Mouse (Mus musculus) embryonic facial prominence, embryonic 11.5 days (tissue): ENCODE results near the gene Timp2. TPM values are rescaled to one million over a fixed set of nuclear protein-coding genes. Genes with fewer than 3 reads are reported as not detected.

Source experiments
- ATAC-seq: fragments of 200-750 bp; cut with Nextera tagmentation; replicated peaks from 2 replicates; pipeline ENCODE4 v1.8.0; 2017; ENCODE audit warnings: low read depth; ENCODE audit not compliant: insufficient number of reproducible peaks, low FRiP score, low TSS enrichment
- DNase-seq: peaks from one replicate; pipeline ENCODE4 v3.0.0-alpha.2; 2015; ENCODE audit warnings: low spot score
- H3K27ac ChIP-seq: fragments of 300-500 bp; sonication (generic); replicated peaks from 2 replicates; pipeline ENCODE4 v1.5.1; 2014; ENCODE audit warnings: mild to moderate bottlenecking, low read depth, low read length, control low read depth
- H3K27me3 ChIP-seq: fragments of 300-500 bp; sonication (generic); 2 replicates; pipeline ENCODE4 v1.6.1; 2014; ENCODE audit warnings: mild to moderate bottlenecking, low read length, moderate library complexity, mixed read lengths; ENCODE audit not compliant: control insufficient read depth, insufficient read depth
- H3K36me3 ChIP-seq: fragments of 300-500 bp; sonication (generic); replicated peaks from 2 replicates; pipeline ENCODE4 v1.6.1; 2014; ENCODE audit warnings: low read depth, mild to moderate bottlenecking, low read length, moderate library complexity, mixed read lengths; ENCODE audit not compliant: control insufficient read depth, insufficient read depth
- H3K4me1 ChIP-seq: fragments of 300-500 bp; sonication (generic); 2 replicates; pipeline ENCODE4 v1.6.1; 2014; ENCODE audit warnings: low read length, mixed read lengths; ENCODE audit not compliant: control insufficient read depth, insufficient read depth
- H3K4me2 ChIP-seq: fragments of 300-500 bp; sonication (generic); 2 replicates; pipeline ENCODE4 v1.6.1; 2014; ENCODE audit warnings: low read depth, mild to moderate bottlenecking, control low read depth, low read length, moderate library complexity
- H3K4me3 ChIP-seq: fragments of 300-500 bp; sonication (generic); 2 replicates; pipeline ENCODE4 v1.5.1; 2014; ENCODE audit warnings: low read depth, low read length, control low read depth
- H3K9ac ChIP-seq: fragments of 300-500 bp; sonication (generic); replicated peaks from 2 replicates; pipeline ENCODE4 v1.6.1; 2014; ENCODE audit warnings: mild to moderate bottlenecking, control low read depth, low read length
- H3K9me3 ChIP-seq: fragments of 300-500 bp; sonication (generic); replicated peaks from 2 replicates; pipeline ENCODE4 v1.6.1; 2016; ENCODE audit warnings: mild to moderate bottlenecking, low read length, inconsistent platforms, mixed read lengths; ENCODE audit not compliant: control insufficient read depth
- WGBS: fragments of 180-500 bp; shearing (Covaris S2); extraction: QIAGEN DNeasy Blood & Tissue Kit; methylation state at CpG from one replicate; pipeline ENCODE4 v1.1.7; 2014; 5-methylcytosine and 5-hydroxymethylcytosine counted together
- polyA plus RNA-seq: library from polyadenylated mRNA; unstranded; fragments of >200 nt; fragmentation: Nextera tagmentation; extraction: Ambion mirVana; gene quantifications from 2 replicates; pipeline ENCODE4 v1.2.1, GENCODE M21; 2014

The Timp2 gene
- polyA plus RNA-seq, 1 experiment from 2014 or later = 73.2 TPM

- DNase-seq (no peak), ATAC-seq (no peak)
- H3K4me2 ChIP-seq = no peak overlapping the region
- WGBS = 87% methylated on average over 8 of the region's 8 CpGs
- no peaks in the 10 kb centered on the region for H3K27me3 ChIP-seq
- no peak overlapping the region for H3K27ac ChIP-seq
- no peaks in the 10 kb centered on the region for H3K9me3 ChIP-seq
- H3K4me1 ChIP-seq = no peaks in the 10 kb centered on the region
- H3K36me3 ChIP-seq = no peaks in the 10 kb centered on the region
- no peak overlapping the region for H3K9ac ChIP-seq
- H3K4me3 ChIP-seq = no peak overlapping the region
These were observed 9.0 kb downstream of the Timp2 start for GRCm38 (mm10) chr11:118346395-118347096.

GRCm38 (mm10) chr11:118345693-118346092, 9.8 kb downstream of the Timp2 start:
- Histone ChIP-seq H3K27ac (no peak overlapping the region), H3K9me3 (no peaks in the 10 kb centered on the region), H3K9ac (no peak overlapping the region), H3K27me3 (no peaks in the 10 kb centered on the region), H3K4me1 (no peaks in the 10 kb centered on the region), H3K4me2 (no peak overlapping the region), H3K36me3 (no peaks in the 10 kb centered on the region), H3K4me3 (no peak overlapping the region)
- 65% methylated on average over 4 of the region's 4 CpGs for WGBS
- DNase-seq (peak; percentile 30), ATAC-seq (no peak)

GRCm38 (mm10) chr11:118343629-118344028, 11.9 kb downstream of the Timp2 start:
- no peaks in the 10 kb centered on the region for H3K4me1 ChIP-seq
- H3K9me3 ChIP-seq = no peaks in the 10 kb centered on the region
- ATAC-seq = no peak
- no peak overlapping the region for H3K27ac ChIP-seq
- no peak for DNase-seq
- 68% methylated on average over 2 of the region's 2 CpGs for WGBS
- H3K36me3 ChIP-seq = no peaks in the 10 kb centered on the region
- H3K9ac ChIP-seq = no peak overlapping the region
- H3K27me3 ChIP-seq = no peaks in the 10 kb centered on the region
- H3K4me3 ChIP-seq = no peak overlapping the region
- H3K4me2 ChIP-seq = no peak overlapping the region

- no peaks in the 10 kb centered on the region for H3K4me1 ChIP-seq
- H3K36me3 ChIP-seq = no peaks in the 10 kb centered on the region
- H3K27ac ChIP-seq = no peak within 1 kb of the TSS
- H3K9me3 ChIP-seq = no peaks in the 10 kb centered on the region
- ATAC-seq = no peak
- H3K27me3 ChIP-seq = no peaks in the 10 kb centered on the region
- H3K9ac ChIP-seq = no peak within 1 kb of the TSS
- peak; percentile 45 for DNase-seq
- H3K4me2 ChIP-seq = no peak within 1 kb of the TSS
- WGBS = 43% methylated on average over 7 of the region's 7 CpGs
- no peak within 1 kb of the TSS for H3K4me3 ChIP-seq
These were observed 13.0 kb downstream of the Timp2 start, which contains the start of gene Cep295nl for GRCm38 (mm10) chr11:118342400-118342981. Gene Cep295nl, minus strand, starts transcription at chr11:118342500.

GRCm38 (mm10) chr11:118337491-118338168, 17.9 kb downstream of the Timp2 start:
- no peaks in the 10 kb centered on the region for H3K36me3 ChIP-seq
- no peaks in the 10 kb centered on the region for H3K27me3 ChIP-seq
- no peaks in the 10 kb centered on the region for H3K9me3 ChIP-seq
- no peak for ATAC-seq
- DNase-seq = no peak
- no peak overlapping the region for H3K4me2 ChIP-seq
- H3K4me1 ChIP-seq = no peaks in the 10 kb centered on the region
- H3K9ac ChIP-seq = no peak overlapping the region
- no peak overlapping the region for H3K27ac ChIP-seq
- H3K4me3 ChIP-seq = no peak overlapping the region
- WGBS = 83% methylated on average over 8 of the region's 8 CpGs

GRCm38 (mm10) chr11:118333431-118333830, 22.1 kb downstream of the Timp2 start:
- no peaks in the 10 kb centered on the region for H3K36me3 ChIP-seq
- H3K9ac ChIP-seq = no peak overlapping the region; the same call in 1 of the 2 replicates

GRCm38 (mm10) chr11:118332376-118332775, 23.2 kb downstream of the Timp2 start:
- 87% methylated on average over 11 of the region's 11 CpGs for WGBS
- DNase-seq (no peak), ATAC-seq (no peak)
- H3K4me1 ChIP-seq = peaks cover 4% of the 10 kb centered on the region
- no peaks in the 10 kb centered on the region for H3K27me3 ChIP-seq
- H3K4me3 ChIP-seq = no peak overlapping the region
- no peaks in the 10 kb centered on the region for H3K9me3 ChIP-seq
- no peak overlapping the region for H3K9ac ChIP-seq
- H3K4me2 ChIP-seq = no peak overlapping the region
- H3K36me3 ChIP-seq = no peaks in the 10 kb centered on the region
- H3K27ac ChIP-seq = no peak overlapping the region

More at GRCm38 (mm10) chr11:118333431-118333830, 22.1 kb downstream of the Timp2 start:
- Histone ChIP-seq H3K4me3 (no peak overlapping the region), H3K4me1 (no peaks in the 10 kb centered on the region), H3K9me3 (no peaks in the 10 kb centered on the region), H3K27ac (no peak overlapping the region), H3K27me3 (no peaks in the 10 kb centered on the region), H3K4me2 (no peak overlapping the region)
- DNase-seq = no peak
- no peak for ATAC-seq
- whole genome bisulfite sequencing = 86% methylated on average over 17 of the region's 17 CpGs

- no peak overlapping the region for H3K4me3 ChIP-seq
- ATAC-seq = no peak
- H3K9me3 ChIP-seq = no peaks in the 10 kb centered on the region
- H3K4me1 ChIP-seq = peaks cover 9% of the 10 kb centered on the region
- H3K4me2 ChIP-seq = no peak overlapping the region
- DNase-seq = no peak
- WGBS = 95% methylated on average over 16 of the region's 16 CpGs
- H3K27ac ChIP-seq = no peak overlapping the region
- no peaks in the 10 kb centered on the region for H3K27me3 ChIP-seq
- H3K9ac ChIP-seq = no peak overlapping the region
- no peaks in the 10 kb centered on the region for H3K36me3 ChIP-seq
These were observed 24.8 kb downstream of the Timp2 start for GRCm38 (mm10) chr11:118330777-118331176.
